Mouse (Mus musculus) heart, embryonic 14.5 days (tissue): ENCODE data around the gene Pheta2. TPM values are rescaled to one million over a fixed set of nuclear protein-coding genes. Genes with fewer than 3 reads are reported as not detected.
"Not testable (repeated sequence)": the region's sequence is repeated elsewhere in the genome, so short reads cannot be mapped to it uniquely, and the experiment has no call there.

Experiments
- ATAC-seq: fragments of 200-750 bp; cut with Nextera tagmentation; 2 replicates; pipeline ENCODE4 v1.8.0; 2017; ENCODE audit warnings: low read depth, moderate TSS enrichment; ENCODE audit not compliant: insufficient number of reproducible peaks, insufficient read depth, low FRiP score
- H3K27ac ChIP-seq, 2 experiments: fragments of 200-500 bp in 1 of 2; fragments of 300-500 bp in 1 of 2; sonication (generic) in 1 of 2; replicated peaks in 1 of 2; 2 replicates each; pipeline ENCODE4 v1.5.1; 2012 to 2014; ENCODE audit warnings: low read depth in 2 of 2, low read length in 2 of 2, control low read depth in 1 of 2, mild to moderate bottlenecking in 1 of 2, mixed read lengths in 1 of 2; ENCODE audit not compliant: control insufficient read depth in 1 of 2, insufficient read depth in 1 of 2
- H3K27me3 ChIP-seq: fragments of 300-500 bp; sonication (generic); 2 replicates; pipeline ENCODE4 v1.6.1; 2014; ENCODE audit warnings: mild to moderate bottlenecking, low read length, control low read depth; ENCODE audit not compliant: control insufficient read depth, insufficient read depth
- H3K36me3 ChIP-seq: fragments of 300-500 bp; sonication (generic); 2 replicates; pipeline ENCODE4 v1.6.1; 2014; ENCODE audit warnings: mild to moderate bottlenecking, control low read depth, low read length, mixed read lengths; ENCODE audit not compliant: control insufficient read depth, insufficient read depth
- H3K4me1 ChIP-seq, 2 experiments: fragments of 200-500 bp in 1 of 2; fragments of 300-500 bp in 1 of 2; sonication (generic) in 1 of 2; 2 replicates each; pipeline ENCODE4 v1.6.1; 2012 to 2014; ENCODE audit warnings: low read length in 2 of 2, control low read depth in 1 of 2, mixed read lengths in 1 of 2; ENCODE audit not compliant: control insufficient read depth in 2 of 2, insufficient read depth in 2 of 2
- H3K4me2 ChIP-seq: fragments of 300-500 bp; sonication (generic); 2 replicates; pipeline ENCODE4 v1.6.1; 2014; ENCODE audit warnings: mild to moderate bottlenecking, low read length
- H3K4me3 ChIP-seq, 2 experiments: fragments of 200-500 bp in 1 of 2; fragments of 300-500 bp in 1 of 2; sonication (generic) in 1 of 2; 2 replicates each; pipeline ENCODE4 v1.5.1; 2012 to 2014; ENCODE audit warnings: low read length in 2 of 2, mild to moderate bottlenecking in 2 of 2, control low read depth in 1 of 2, low read depth in 1 of 2, moderate library complexity in 1 of 2; ENCODE audit not compliant: control insufficient read depth in 1 of 2, insufficient read depth in 1 of 2
- H3K9ac ChIP-seq: fragments of 300-500 bp; sonication (generic); 2 replicates; pipeline ENCODE4 v1.6.1; 2014; ENCODE audit warnings: mild to moderate bottlenecking, low read length
- H3K9me3 ChIP-seq: fragments of 300-500 bp; sonication (generic); 2 replicates; pipeline ENCODE4 v1.6.1; 2016; ENCODE audit warnings: low read length, control low read depth; ENCODE audit not compliant: control insufficient read depth
- WGBS: fragments of 180-500 bp; shearing (Covaris S2); extraction: QIAGEN DNeasy Blood & Tissue Kit; methylation state at CpG from one replicate; pipeline ENCODE4 v1.1.7; 2014; 5-methylcytosine and 5-hydroxymethylcytosine counted together
- polyA plus RNA-seq: library from polyadenylated mRNA; unstranded; fragments of >200 nt; fragmentation: Nextera tagmentation; extraction: Ambion mirVana; gene quantifications from 2 replicates; pipeline ENCODE4 v1.2.1, GENCODE M21; 2014

Pheta2 gene
- polyA plus RNA-seq, 1 experiment from 2014 or later, result 7.3 TPM

DNA sequence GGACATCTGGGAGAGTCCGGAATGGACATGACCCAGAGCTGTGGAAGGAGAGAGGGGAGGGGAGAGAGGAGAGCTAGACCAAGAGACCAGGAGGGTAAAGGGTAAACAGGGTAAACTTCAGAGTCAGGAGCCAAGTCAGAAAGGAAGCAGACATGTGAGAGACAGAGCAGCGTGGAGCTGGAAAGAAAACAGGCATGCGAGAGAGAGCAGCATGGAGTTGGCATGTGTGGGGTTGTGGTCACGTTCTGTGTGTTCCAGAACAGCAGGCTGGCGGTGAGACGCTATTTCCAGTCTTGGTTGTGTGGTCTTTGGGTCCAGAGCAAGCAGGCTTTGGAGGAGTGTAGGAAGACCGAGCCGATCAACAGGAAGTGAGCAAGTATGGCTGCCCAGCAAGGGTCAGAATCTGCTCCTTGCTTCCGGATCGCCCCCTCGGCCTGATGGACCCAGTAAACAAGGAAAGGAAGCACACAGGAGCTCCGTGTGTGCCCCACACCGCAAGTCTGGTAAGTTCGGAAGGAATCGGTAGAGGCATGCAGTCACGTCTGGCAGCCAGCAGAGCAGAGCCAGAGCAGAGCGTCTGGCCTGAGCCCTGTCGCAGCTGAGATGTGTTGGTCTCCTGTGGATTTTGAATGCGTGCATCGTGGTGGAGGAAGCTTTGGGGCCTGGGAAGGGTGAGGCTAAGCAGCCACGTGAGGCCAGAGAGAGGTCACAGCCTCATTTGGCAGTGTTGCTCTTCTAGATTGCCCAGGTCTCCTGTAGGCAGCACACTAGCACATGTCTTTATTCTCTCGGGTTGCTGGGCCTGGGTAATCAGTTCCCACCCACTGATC lies 19.9 kb downstream of the Pheta2 start:
- Histone ChIP-seq H3K4me3 (no peak overlapping the region), H3K36me3 (no peaks in the 10 kb centered on the region), H3K9me3 (no peaks in the 10 kb centered on the region), H3K4me1 (peaks cover 18 to 21% of the 10 kb centered on the region in 2 experiments), H3K9ac (peak overlapping the region; percentile 41; the same call in 1 of the 2 replicates), H3K4me2 (peak overlapping the region; percentile 39), H3K27ac (peak overlapping the region; percentile 20 to 71), H3K27me3 (no peaks in the 10 kb centered on the region)
- WGBS, result 45% methylated on average over 22 of the region's 22 CpGs
- ATAC-seq, result no peak

GRCm38 (mm10) chr15:82361459-82362018 lies 22.8 kb downstream of the Pheta2 start:
- H3K4me2 ChIP-seq, result no peak overlapping the region
- WGBS, result 65% methylated on average over 11 of the region's 11 CpGs
- H3K36me3 ChIP-seq, result no peaks in the 10 kb centered on the region
- no peak overlapping the region for H3K4me3 ChIP-seq
- no peaks in the 10 kb centered on the region for H3K27me3 ChIP-seq
- peak overlapping the region; percentile 39 to 47 for H3K27ac ChIP-seq
- no peak overlapping the region for H3K9ac ChIP-seq
- H3K9me3 ChIP-seq, result no peaks in the 10 kb centered on the region
- peak; percentile 75 for ATAC-seq
- H3K4me1 ChIP-seq, result peaks cover 14 to 17% of the 10 kb centered on the region in 2 experiments

DNA sequence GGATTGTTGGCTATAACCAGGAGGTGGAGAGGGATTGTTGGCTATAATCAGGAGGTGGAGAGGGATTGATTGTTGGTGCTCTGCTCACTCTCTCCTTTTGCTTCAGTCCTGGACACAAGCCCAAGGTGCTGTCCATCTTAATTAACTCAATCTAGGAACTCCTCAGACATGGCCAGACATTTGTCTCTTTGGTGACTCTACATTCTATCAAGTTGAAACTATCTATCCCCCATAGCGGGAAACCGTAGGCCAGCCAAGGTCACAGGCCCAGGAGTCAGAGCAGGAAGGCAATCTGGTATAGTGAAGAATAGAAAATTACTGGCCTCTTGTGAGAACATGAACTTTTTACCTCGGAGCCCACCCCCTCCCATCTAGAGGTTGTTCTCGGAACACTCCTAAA lies 23.5 kb downstream of the Pheta2 start:
- no peak for ATAC-seq
- H3K9me3 ChIP-seq, result no peaks in the 10 kb centered on the region
- H3K27me3 ChIP-seq, result no peaks in the 10 kb centered on the region
- peaks cover 14 to 17% of the 10 kb centered on the region in 2 experiments for H3K4me1 ChIP-seq
- WGBS, result 66% methylated on average over 3 of the region's 4 CpGs
- H3K4me3 ChIP-seq, result no peak overlapping the region
- no peak overlapping the region for H3K9ac ChIP-seq
- no peaks in the 10 kb centered on the region for H3K36me3 ChIP-seq
- H3K27ac ChIP-seq, result peak overlapping the region in 1 of 2 experiments; percentile 33; a peak in 1 of 4 replicates
- no peak overlapping the region for H3K4me2 ChIP-seq

GRCm38 (mm10) chr15:82363801-82364200 lies 25.1 kb downstream of the Pheta2 start:
- WGBS, result 38% methylated on average over 7 of the region's 12 CpGs
- H3K36me3 ChIP-seq, H3K9ac ChIP-seq, H3K4me3 ChIP-seq, H3K27me3 ChIP-seq, ATAC-seq, H3K4me2 ChIP-seq, H3K27ac ChIP-seq, H3K9me3 ChIP-seq: not testable (repeated sequence)
- peaks cover 9 to 14% of the 10 kb centered on the region in 2 experiments for H3K4me1 ChIP-seq

- H3K27me3 ChIP-seq, H3K9ac ChIP-seq, ATAC-seq, H3K36me3 ChIP-seq, H3K9me3 ChIP-seq: not testable (repeated sequence)
- Histone ChIP-seq H3K4me2 (0 out of 2 replicates have a peak overlapping the region, but pooled peaks have one; percentile 29), H3K4me3 (peak overlapping the region in 1 of 2 experiments; percentile 32; a peak in 2 of 4 replicates), H3K27ac (peak overlapping the region in 1 of 2 experiments; percentile 44; a peak in 1 of 4 replicates), H3K4me1 (peaks cover 7 to 15% of the 10 kb centered on the region in 2 experiments)
- WGBS, result 3% methylated on average over 6 of the region's 9 CpGs
These were observed 25.8 kb downstream of the Pheta2 start for GRCm38 (mm10) chr15:82364561-82364960.

DNA sequence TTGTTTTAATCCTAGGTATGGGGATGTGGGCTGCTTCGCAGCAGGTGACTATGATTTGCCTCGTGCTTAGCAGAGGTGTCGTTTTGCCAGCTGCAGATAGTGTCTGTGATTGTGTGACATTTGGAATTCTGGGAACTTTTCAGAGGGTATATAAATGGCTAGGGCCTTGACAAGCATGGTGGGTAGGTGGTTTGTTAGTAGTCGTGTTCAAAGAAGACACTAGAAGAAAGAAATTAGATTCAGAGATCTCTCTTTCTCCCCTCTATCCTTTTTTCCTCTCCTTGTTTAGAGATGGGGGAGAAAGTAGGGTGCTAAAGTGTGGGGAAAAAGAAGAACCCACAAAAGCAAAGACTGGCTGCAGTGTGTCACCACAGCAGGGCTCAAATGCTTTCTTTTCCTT lies 29.4 kb downstream of the Pheta2 start:
- ATAC-seq, result no peak
- WGBS, result 83% methylated on average over 4 of the region's 4 CpGs
- no peak overlapping the region for H3K9ac ChIP-seq
- H3K27ac ChIP-seq, result no peak overlapping the region
- no peaks in the 10 kb centered on the region; the same call in 1 of the 2 replicates for H3K36me3 ChIP-seq
- peaks cover 4% of the 10 kb centered on the region; the same call in 1 of the 2 replicates for H3K9me3 ChIP-seq
- H3K4me2 ChIP-seq, result no peak overlapping the region
- peaks cover 0 to 7% of the 10 kb centered on the region in 2 experiments; a peak in 1 of 4 replicates for H3K4me1 ChIP-seq
- no peak overlapping the region for H3K4me3 ChIP-seq
- H3K27me3 ChIP-seq, result no peaks in the 10 kb centered on the region

GRCm38 (mm10) chr15:82368851-82369250 lies 30.1 kb downstream of the Pheta2 start:
- H3K4me3 ChIP-seq, result no peak overlapping the region
- peaks cover 0 to 7% of the 10 kb centered on the region in 2 experiments; a peak in 1 of 4 replicates for H3K4me1 ChIP-seq
- no peak overlapping the region for H3K9ac ChIP-seq
- H3K9me3 ChIP-seq, result peaks cover 4% of the 10 kb centered on the region; the same call in 1 of the 2 replicates
- no peak overlapping the region for H3K27ac ChIP-seq
- no peak for ATAC-seq
- H3K36me3 ChIP-seq, result peaks cover 5% of the 10 kb centered on the region; the same call in 1 of the 2 replicates
- 74% methylated on average over 1 of the region's 1 CpGs for WGBS
- no peaks in the 10 kb centered on the region for H3K27me3 ChIP-seq
- H3K4me2 ChIP-seq, result no peak overlapping the region
